Mouse (Mus musculus) cortical plate, adult 2 months (tissue): ENCODE measurements around the gene Oaz1.

ENCODE experiments used
- CTCF ChIP-seq: fragments of 200-500 bp; IDR thresholded peaks from 2 replicates; pipeline ENCODE4 v1.5.1; 2011; ENCODE audit warnings: mild to moderate bottlenecking, control low read depth, low read length; ENCODE audit not compliant: insufficient read depth; ENCODE audit errors: extremely low read depth
- POLR2A ChIP-seq: fragments of 200-500 bp; IDR thresholded peaks from 2 replicates; pipeline ENCODE4 v1.6.1; 2011; ENCODE audit warnings: mild to moderate bottlenecking, low read length, control low read depth; ENCODE audit not compliant: insufficient read depth; ENCODE audit errors: extremely low read depth

DNA sequence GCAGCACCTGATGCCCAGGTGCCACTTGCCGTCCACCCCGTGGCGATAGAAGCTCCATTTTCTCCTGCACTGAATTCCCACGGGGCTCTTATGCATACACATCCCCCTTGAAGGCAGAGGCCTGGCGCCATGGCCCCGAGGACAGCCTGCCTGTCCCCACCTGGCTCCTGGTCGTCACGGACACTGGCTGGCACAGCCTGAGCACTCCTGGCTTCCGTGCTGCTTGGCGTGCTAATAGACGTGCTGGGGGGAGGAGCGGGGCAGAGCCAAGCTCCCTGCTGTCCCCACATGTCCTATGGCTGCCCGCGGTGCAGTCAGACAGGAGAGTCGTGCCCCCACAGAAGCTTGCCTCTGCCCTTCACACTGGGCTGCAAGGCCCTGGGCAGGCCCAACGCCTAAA, 38.0 kb downstream of the Oaz1 start:
- no peak for TF ChIP-seq POLR2A
- TF ChIP-seq CTCF: no peak
